Mouse (Mus musculus) cortical plate, adult 2 months (tissue): ENCODE measurements at regions not wholly inside any gene's neighbourhood (a gene's known extent, or its start where the extent isn't known, plus 50 kb on each side); places are given as distances from the start of the nearest gene placed in this dataset.

Source experiments
- CTCF ChIP-seq: fragments of 200-500 bp; IDR thresholded peaks from 2 replicates; pipeline ENCODE4 v1.5.1; 2011; ENCODE audit warnings: mild to moderate bottlenecking, control low read depth, low read length; ENCODE audit not compliant: insufficient read depth; ENCODE audit errors: extremely low read depth
- POLR2A ChIP-seq: fragments of 200-500 bp; IDR thresholded peaks from 2 replicates; pipeline ENCODE4 v1.6.1; 2011; ENCODE audit warnings: mild to moderate bottlenecking, low read length, control low read depth; ENCODE audit not compliant: insufficient read depth; ENCODE audit errors: extremely low read depth

DNA sequence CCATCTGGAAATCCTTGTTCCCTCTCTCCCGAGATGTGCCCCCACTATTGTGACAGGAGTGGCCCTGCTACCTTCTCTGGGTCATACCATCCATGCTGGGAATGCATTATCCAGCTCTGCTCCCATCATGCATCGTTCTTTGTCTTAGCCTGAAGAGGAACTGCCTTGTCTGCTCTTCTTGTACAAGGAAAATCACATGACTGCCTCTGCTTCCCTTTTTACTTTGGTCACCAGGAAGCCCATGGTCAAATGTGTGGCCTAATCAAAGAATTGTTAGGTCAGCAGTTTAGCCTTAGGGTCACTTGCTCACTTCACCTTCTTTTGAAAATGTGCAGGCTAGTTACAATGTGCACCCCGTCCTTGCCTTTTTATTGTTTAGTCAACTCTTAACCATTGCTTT is 95.5 kb downstream of the Maf start:
- TF ChIP-seq CTCF = no peak
- TF ChIP-seq POLR2A = no peak
